Mouse (Mus musculus): ENCODE results near the gene Elmo1. TPM values are rescaled to one million over a fixed set of nuclear protein-coding genes. Genes with fewer than 3 reads are reported as not detected.

Gene Elmo1
- polyA plus RNA-seq, 1 experiment from 2014 or later: 19.2 TPM

GRCm38 (mm10) chr13:20072043-20072442 is 18.4 kb upstream of the Elmo1 start:
- Histone ChIP-seq H3K27ac (no peak overlapping the region), H3K36me3 (no peaks in the 10 kb centered on the region), H3K9me3 (no peaks in the 10 kb centered on the region), H3K4me1 (replicated peaks) (no peaks in the 10 kb centered on the region), H3K4me3 (no peak overlapping the region), H3K27me3 (ENCODE audit: insufficient read depth, poor library complexity, severe bottlenecking) (no peaks in the 10 kb centered on the region)
- no peak for DNase-seq (ENCODE audit: low spot score)

- DNase-seq (ENCODE audit: low spot score): no peak
- Histone ChIP-seq H3K4me1 (replicated peaks) (no peaks in the 10 kb centered on the region), H3K27me3 (ENCODE audit: insufficient read depth, poor library complexity, severe bottlenecking) (no peaks in the 10 kb centered on the region), H3K27ac (no peak overlapping the region), H3K4me3 (no peak overlapping the region), H3K9me3 (no peaks in the 10 kb centered on the region), H3K36me3 (no peaks in the 10 kb centered on the region)
- WGBS: 90% methylated on average over 5 of the region's 5 CpGs
Observed at GRCm38 (mm10) chr13:20072994-20073393, 17.4 kb upstream of the Elmo1 start.

- H3K4me3 ChIP-seq: no peak overlapping the region
- no peaks in the 10 kb centered on the region for H3K9me3 ChIP-seq
- no peaks in the 10 kb centered on the region for H3K4me1 ChIP-seq (replicated peaks)
- no peak overlapping the region for H3K27ac ChIP-seq
- no peaks in the 10 kb centered on the region for H3K36me3 ChIP-seq
- DNase-seq (ENCODE audit: low spot score): no peak
- no peaks in the 10 kb centered on the region for H3K27me3 ChIP-seq (ENCODE audit: insufficient read depth, poor library complexity, severe bottlenecking)
- WGBS: 84% methylated on average over 1 of the region's 1 CpGs
Observed at GRCm38 (mm10) chr13:20076521-20076920, 13.9 kb upstream of the Elmo1 start.

- Histone ChIP-seq H3K4me1 (replicated peaks) (no peaks in the 10 kb centered on the region), H3K4me3 (no peak overlapping the region), H3K36me3 (no peaks in the 10 kb centered on the region), H3K9me3 (no peaks in the 10 kb centered on the region), H3K27ac (no peak overlapping the region), H3K27me3 (ENCODE audit: insufficient read depth, poor library complexity, severe bottlenecking) (no peaks in the 10 kb centered on the region)
- DNase-seq (ENCODE audit: low spot score): no peak
- WGBS: 91% methylated on average over 3 of the region's 3 CpGs
Observed at GRCm38 (mm10) chr13:20077237-20077636, 13.2 kb upstream of the Elmo1 start.

GRCm38 (mm10) chr13:20090711-20091603 is 561 bp downstream of the Elmo1 start:
- peak overlapping the region; percentile 71 for H3K4me3 ChIP-seq
- H3K27ac ChIP-seq: peak overlapping the region; percentile 91
- under 1% methylated on average over 93 of the region's 93 CpGs for WGBS
- no peaks in the 10 kb centered on the region for H3K36me3 ChIP-seq
- no peaks in the 10 kb centered on the region for H3K9me3 ChIP-seq
- peak; percentile 72 for DNase-seq (ENCODE audit: low spot score)
- H3K27me3 ChIP-seq (ENCODE audit: insufficient read depth, poor library complexity, severe bottlenecking): peaks cover 18% of the 10 kb centered on the region
- peaks cover 19% of the 10 kb centered on the region; the same call in 1 of the 2 replicates for H3K4me1 ChIP-seq (replicated peaks)

- Histone ChIP-seq H3K4me1 (replicated peaks) (peaks cover 20% of the 10 kb centered on the region; the same call in 1 of the 2 replicates), H3K4me3 (peak overlapping the region; percentile 71), H3K9me3 (no peaks in the 10 kb centered on the region), H3K27ac (peak overlapping the region; percentile 91), H3K27me3 (ENCODE audit: insufficient read depth, poor library complexity, severe bottlenecking) (peaks cover 18% of the 10 kb centered on the region), H3K36me3 (no peaks in the 10 kb centered on the region)
- 1% methylated on average over 10 of the region's 10 CpGs for WGBS
- DNase-seq (ENCODE audit: low spot score): no peak
Observed at GRCm38 (mm10) chr13:20091604-20091926, 1.2 kb downstream of the Elmo1 start.

- no peak for DNase-seq (ENCODE audit: low spot score)
- H3K4me1 ChIP-seq (replicated peaks): peaks cover 28% of the 10 kb centered on the region; the same call in 1 of the 2 replicates
- H3K36me3 ChIP-seq: no peaks in the 10 kb centered on the region
- no peak overlapping the region for H3K27ac ChIP-seq
- no peak overlapping the region for H3K4me3 ChIP-seq
- 83% methylated on average over 3 of the region's 3 CpGs for WGBS
- peaks cover 18% of the 10 kb centered on the region for H3K27me3 ChIP-seq (ENCODE audit: insufficient read depth, poor library complexity, severe bottlenecking)
- no peaks in the 10 kb centered on the region for H3K9me3 ChIP-seq
Observed at GRCm38 (mm10) chr13:20092301-20092700, 1.9 kb downstream of the Elmo1 start.

GRCm38 (mm10) chr13:20093307-20094045 is 3.1 kb downstream of the Elmo1 start:
- H3K27ac ChIP-seq: no peak overlapping the region
- peaks cover 34% of the 10 kb centered on the region; the same call in 1 of the 2 replicates for H3K4me1 ChIP-seq (replicated peaks)

GRCm38 (mm10) chr13:20094916-20095700 is 4.7 kb downstream of the Elmo1 start:
- H3K27me3 ChIP-seq (ENCODE audit: insufficient read depth, poor library complexity, severe bottlenecking): peaks cover 7% of the 10 kb centered on the region
- no peaks in the 10 kb centered on the region for H3K9me3 ChIP-seq
- WGBS: 90% methylated on average over 4 of the region's 4 CpGs

More at GRCm38 (mm10) chr13:20093307-20094045, 3.1 kb downstream of the Elmo1 start:
- DNase-seq (ENCODE audit: low spot score): no peak
- Histone ChIP-seq H3K9me3 (no peaks in the 10 kb centered on the region), H3K27me3 (ENCODE audit: insufficient read depth, poor library complexity, severe bottlenecking) (peaks cover 14% of the 10 kb centered on the region), H3K4me3 (no peak overlapping the region), H3K36me3 (no peaks in the 10 kb centered on the region)
- WGBS: 67% methylated on average over 19 of the region's 19 CpGs

GRCm38 (mm10) chr13:20097006-20097617 is 6.7 kb downstream of the Elmo1 start:
- Histone ChIP-seq H3K4me1 (replicated peaks) (peaks cover 25% of the 10 kb centered on the region), H3K9me3 (no peaks in the 10 kb centered on the region), H3K4me3 (no peak overlapping the region), H3K27ac (no peak overlapping the region), H3K27me3 (ENCODE audit: insufficient read depth, poor library complexity, severe bottlenecking) (peaks cover 5% of the 10 kb centered on the region), H3K36me3 (no peaks in the 10 kb centered on the region)
- whole genome bisulfite sequencing: 49% methylated on average over 5 of the region's 5 CpGs
- DNase-seq (ENCODE audit: low spot score): no peak

More at GRCm38 (mm10) chr13:20094916-20095700, 4.7 kb downstream of the Elmo1 start:
- no peaks in the 10 kb centered on the region for H3K36me3 ChIP-seq
- H3K4me1 ChIP-seq (replicated peaks): peaks cover 34% of the 10 kb centered on the region
- DNase-seq (ENCODE audit: low spot score): no peak
- no peak overlapping the region for H3K4me3 ChIP-seq
- H3K27ac ChIP-seq: no peak overlapping the region

- WGBS: 61% methylated on average over 5 of the region's 5 CpGs
- H3K36me3 ChIP-seq: no peaks in the 10 kb centered on the region
- H3K27ac ChIP-seq: no peak overlapping the region
- H3K27me3 ChIP-seq (ENCODE audit: insufficient read depth, poor library complexity, severe bottlenecking): no peaks in the 10 kb centered on the region
- no peak overlapping the region for H3K4me3 ChIP-seq
- H3K9me3 ChIP-seq: no peaks in the 10 kb centered on the region
- DNase-seq (ENCODE audit: low spot score): no peak
- H3K4me1 ChIP-seq (replicated peaks): peaks cover 25% of the 10 kb centered on the region
Observed at GRCm38 (mm10) chr13:20097934-20098593, 7.7 kb downstream of the Elmo1 start.

- no peaks in the 10 kb centered on the region for H3K27me3 ChIP-seq (ENCODE audit: insufficient read depth, poor library complexity, severe bottlenecking)
- no peaks in the 10 kb centered on the region for H3K36me3 ChIP-seq
- H3K4me1 ChIP-seq (replicated peaks): peaks cover 21% of the 10 kb centered on the region
- no peak for DNase-seq (ENCODE audit: low spot score)
- WGBS: 79% methylated on average over 3 of the region's 3 CpGs
- no peak overlapping the region for H3K4me3 ChIP-seq
- no peak overlapping the region for H3K27ac ChIP-seq
- no peaks in the 10 kb centered on the region for H3K9me3 ChIP-seq
Observed at GRCm38 (mm10) chr13:20098594-20098965, 8.2 kb downstream of the Elmo1 start.
